Mouse (Mus musculus) intestine, embryonic 16.5 days (tissue): ENCODE measurements at regions not wholly inside any gene's neighbourhood (a gene's known extent, or its start where the extent isn't known, plus 50 kb on each side); places are given as distances from the start of the nearest gene placed in this dataset.

Experiments
- ATAC-seq: fragments of 200-750 bp; cut with Nextera tagmentation; 2 replicates; pipeline ENCODE4 v1.8.0; 2017; ENCODE audit warnings: moderate TSS enrichment, moderate library complexity
- H3K27ac ChIP-seq: fragments of 300-500 bp; sonication (generic); 2 replicates; pipeline ENCODE4 v1.5.1; 2014; ENCODE audit warnings: mild to moderate bottlenecking, low read length
- H3K27me3 ChIP-seq: fragments of 300-500 bp; sonication (generic); replicated peaks from 2 replicates; pipeline ENCODE4 v1.6.1; 2014; ENCODE audit warnings: low read length, control low read depth, mixed read lengths; ENCODE audit not compliant: control insufficient read depth, insufficient read depth
- H3K36me3 ChIP-seq: fragments of 300-500 bp; sonication (generic); 2 replicates; pipeline ENCODE4 v1.6.1; 2014; ENCODE audit warnings: low read length, control low read depth; ENCODE audit not compliant: control insufficient read depth, insufficient read depth
- H3K4me1 ChIP-seq: fragments of 300-500 bp; sonication (generic); 2 replicates; pipeline ENCODE4 v1.6.1; 2014; ENCODE audit warnings: low read length, control low read depth, mixed read lengths; ENCODE audit not compliant: control insufficient read depth, insufficient read depth
- H3K4me2 ChIP-seq: fragments of 300-500 bp; sonication (generic); 2 replicates; pipeline ENCODE4 v1.6.1; 2014; ENCODE audit warnings: low read depth, low read length, control low read depth
- H3K4me3 ChIP-seq: fragments of 300-500 bp; sonication (generic); 2 replicates; pipeline ENCODE4 v1.5.1; 2014; ENCODE audit warnings: mild to moderate bottlenecking, low read length
- H3K9ac ChIP-seq: fragments of 300-500 bp; sonication (generic); 2 replicates; pipeline ENCODE4 v1.6.1; 2014; ENCODE audit warnings: low read depth, low read length
- H3K9me3 ChIP-seq: fragments of 300-500 bp; sonication (generic); 2 replicates; pipeline ENCODE4 v1.6.1; 2016; ENCODE audit warnings: low read length, control low read depth; ENCODE audit not compliant: control insufficient read depth
- WGBS: fragments of 180-500 bp; shearing (Covaris S2); extraction: QIAGEN DNeasy Blood & Tissue Kit; methylation state at CpG from one replicate; pipeline ENCODE4 v1.1.7; 2014; 5-methylcytosine and 5-hydroxymethylcytosine counted together

DNA sequence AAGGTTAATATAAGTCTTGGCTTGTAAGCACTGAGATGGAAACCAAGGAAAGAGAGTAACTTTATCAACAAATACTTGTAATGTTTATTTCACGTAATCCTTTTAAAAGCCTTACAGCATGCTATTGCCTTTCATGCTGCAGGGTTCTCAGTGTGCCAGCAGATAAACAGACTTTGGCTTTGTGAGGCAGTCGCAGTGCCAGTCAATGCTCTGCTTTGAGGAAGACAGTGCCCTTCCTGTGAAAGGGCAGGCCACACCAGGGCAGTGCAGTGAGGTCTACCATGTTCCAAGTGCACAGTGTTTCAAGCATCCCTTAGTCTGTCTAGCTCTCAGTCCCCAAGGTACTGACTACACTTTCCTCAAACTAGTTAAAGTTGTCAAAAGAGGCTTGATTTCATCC, 360.6 kb downstream of the Serpinb8 start:
- no peaks in the 10 kb centered on the region for H3K9me3 ChIP-seq
- H3K27me3 ChIP-seq: no peaks in the 10 kb centered on the region
- no peak overlapping the region for H3K27ac ChIP-seq
- no peak overlapping the region for H3K4me2 ChIP-seq
- H3K4me3 ChIP-seq: no peak overlapping the region
- ATAC-seq: no peak
- H3K4me1 ChIP-seq: no peaks in the 10 kb centered on the region
- H3K9ac ChIP-seq: no peak overlapping the region
- WGBS: 43% methylated on average over 2 of the region's 2 CpGs
- H3K36me3 ChIP-seq: no peaks in the 10 kb centered on the region

DNA sequence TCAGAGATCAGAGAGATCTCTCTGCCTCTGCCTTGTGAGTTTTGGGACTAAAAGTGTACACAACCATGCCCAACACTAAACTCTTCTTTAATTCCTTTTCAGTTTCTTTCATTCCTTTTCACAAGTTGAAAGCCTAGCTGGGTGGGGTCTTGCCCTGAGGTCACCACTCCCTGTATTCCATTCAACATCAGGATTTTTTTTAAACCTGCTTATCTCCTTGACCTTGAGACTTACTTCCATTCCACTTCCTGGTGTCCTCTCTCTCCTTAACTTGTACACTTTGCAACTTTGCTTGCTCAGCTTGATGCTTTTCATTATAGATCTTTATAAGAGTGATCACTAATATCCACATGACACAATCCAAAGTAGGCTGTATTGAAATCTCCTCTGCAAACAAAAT, 371.2 kb downstream of the Serpinb8 start:
- Histone ChIP-seq H3K4me1 (no peaks in the 10 kb centered on the region), H3K4me3 (no peak overlapping the region), H3K36me3 (no peaks in the 10 kb centered on the region), H3K9me3 (no peaks in the 10 kb centered on the region), H3K27me3 (no peaks in the 10 kb centered on the region), H3K9ac (no peak overlapping the region), H3K27ac (no peak overlapping the region), H3K4me2 (no peak overlapping the region)
- ATAC-seq: no peak

DNA sequence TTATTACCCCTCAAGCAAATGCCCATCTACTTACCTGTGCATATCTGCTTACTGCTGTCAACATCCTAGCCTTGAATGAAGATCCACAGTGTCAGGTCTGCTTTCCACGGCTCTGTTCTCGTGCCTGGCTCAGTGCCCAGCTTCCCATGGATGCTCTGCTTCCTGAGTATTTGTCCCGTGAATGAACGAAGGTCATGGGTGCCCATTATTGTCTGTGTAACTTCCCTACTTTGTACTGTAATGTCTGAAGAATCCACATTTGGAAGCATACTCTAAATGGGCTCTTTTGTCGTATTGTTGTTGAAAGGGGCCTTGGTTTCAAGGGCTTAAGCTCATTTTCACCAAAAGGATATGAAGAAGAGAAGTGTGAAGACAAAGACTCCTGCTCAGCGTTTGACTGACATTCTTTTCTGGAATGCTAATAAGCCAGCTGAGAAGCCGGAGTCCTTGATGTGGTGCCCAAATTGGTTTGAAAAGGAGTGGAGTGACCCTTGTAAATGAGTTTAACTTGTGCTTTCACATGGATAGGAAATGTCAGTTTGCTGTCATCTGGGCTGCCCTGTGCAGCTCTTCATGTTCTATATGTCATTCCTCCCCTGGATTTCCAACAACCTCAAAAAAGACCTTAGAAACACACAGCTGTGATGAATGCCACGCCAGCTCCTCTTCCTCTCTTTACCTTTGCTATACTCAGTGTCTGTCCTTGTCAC, 386.0 kb downstream of the Serpinb8 start:
- no peak overlapping the region for H3K9ac ChIP-seq
- no peak overlapping the region for H3K4me3 ChIP-seq
- H3K36me3 ChIP-seq: no peaks in the 10 kb centered on the region
- ATAC-seq: no peak
- H3K27ac ChIP-seq: no peak overlapping the region
- no peaks in the 10 kb centered on the region for H3K4me1 ChIP-seq
- H3K9me3 ChIP-seq: no peaks in the 10 kb centered on the region
- H3K4me2 ChIP-seq: no peak overlapping the region
- 48% methylated on average over 8 of the region's 8 CpGs for WGBS
- no peaks in the 10 kb centered on the region for H3K27me3 ChIP-seq

DNA sequence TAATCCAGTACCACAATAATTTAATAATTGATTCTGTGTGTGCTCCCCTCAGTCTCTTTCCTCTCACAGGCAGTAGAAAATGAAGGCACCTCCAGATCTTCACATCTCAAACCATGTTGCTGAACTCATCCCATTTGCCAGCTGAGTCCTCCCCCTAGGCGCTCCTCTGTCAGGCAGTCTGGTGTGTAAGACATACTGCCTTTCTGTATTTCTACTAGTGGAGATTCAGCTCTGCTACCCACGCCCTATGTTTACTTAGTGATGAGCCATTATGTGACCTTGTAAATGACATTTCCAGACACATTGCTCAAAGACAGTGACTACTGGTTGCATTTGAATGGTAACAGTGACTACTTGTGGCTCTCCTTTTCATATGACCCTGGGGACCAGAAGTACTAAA, 387.9 kb downstream of the Serpinb8 start:
- no peak overlapping the region for H3K27ac ChIP-seq
- ATAC-seq: no peak
- no peaks in the 10 kb centered on the region for H3K9me3 ChIP-seq
- WGBS: 48% methylated on average over 2 of the region's 2 CpGs
- no peaks in the 10 kb centered on the region for H3K4me1 ChIP-seq
- no peak overlapping the region for H3K9ac ChIP-seq
- H3K36me3 ChIP-seq: no peaks in the 10 kb centered on the region
- H3K4me2 ChIP-seq: no peak overlapping the region
- no peak overlapping the region for H3K4me3 ChIP-seq
- no peaks in the 10 kb centered on the region for H3K27me3 ChIP-seq

DNA sequence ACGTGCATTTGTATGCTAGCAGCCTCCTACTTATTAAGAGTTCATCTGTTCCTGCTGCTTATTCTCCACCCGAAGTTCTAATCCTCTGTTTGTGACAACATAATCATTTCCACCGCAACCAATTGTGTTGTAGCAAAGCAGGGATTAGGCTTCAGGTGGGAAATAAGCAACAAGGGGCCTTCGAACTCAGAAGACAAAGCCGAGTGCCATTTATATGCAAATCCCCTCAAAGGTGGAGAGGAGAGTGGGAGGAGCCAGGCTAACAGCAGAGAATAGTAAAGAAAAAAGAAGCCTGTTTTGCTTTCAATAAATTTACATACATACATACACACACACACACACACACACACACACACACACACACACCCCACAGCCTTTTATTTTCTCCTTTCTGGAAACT, 388.6 kb downstream of the Serpinb8 start:
- WGBS: 42% methylated on average over 5 of the region's 5 CpGs
- Histone ChIP-seq H3K4me1 (no peaks in the 10 kb centered on the region), H3K9ac (no peak overlapping the region), H3K27ac (no peak overlapping the region), H3K27me3 (no peaks in the 10 kb centered on the region), H3K9me3 (no peaks in the 10 kb centered on the region), H3K36me3 (no peaks in the 10 kb centered on the region), H3K4me2 (no peak overlapping the region), H3K4me3 (no peak overlapping the region)
- ATAC-seq: no peak

DNA sequence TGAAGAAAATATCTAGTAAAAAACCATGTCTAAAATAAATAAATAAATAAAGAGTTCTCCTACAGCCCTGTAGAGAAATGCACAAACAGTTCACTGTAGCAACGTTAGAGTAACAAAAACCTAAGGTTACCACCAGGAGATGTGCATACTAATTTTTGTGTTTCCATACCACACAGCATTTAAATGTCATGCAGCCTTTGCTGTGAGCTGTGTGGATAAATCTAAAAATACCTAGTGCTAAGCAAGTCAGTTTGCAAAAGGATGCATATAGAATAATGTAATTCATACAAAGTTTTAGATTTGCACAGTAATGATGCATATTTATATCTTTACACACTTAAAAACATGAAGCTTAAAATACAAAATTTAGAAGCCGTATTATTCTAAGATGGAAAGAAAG, 395.8 kb downstream of the Serpinb8 start:
- no peak for ATAC-seq
- Histone ChIP-seq H3K27ac (no peak overlapping the region), H3K9me3 (no peaks in the 10 kb centered on the region)

DNA sequence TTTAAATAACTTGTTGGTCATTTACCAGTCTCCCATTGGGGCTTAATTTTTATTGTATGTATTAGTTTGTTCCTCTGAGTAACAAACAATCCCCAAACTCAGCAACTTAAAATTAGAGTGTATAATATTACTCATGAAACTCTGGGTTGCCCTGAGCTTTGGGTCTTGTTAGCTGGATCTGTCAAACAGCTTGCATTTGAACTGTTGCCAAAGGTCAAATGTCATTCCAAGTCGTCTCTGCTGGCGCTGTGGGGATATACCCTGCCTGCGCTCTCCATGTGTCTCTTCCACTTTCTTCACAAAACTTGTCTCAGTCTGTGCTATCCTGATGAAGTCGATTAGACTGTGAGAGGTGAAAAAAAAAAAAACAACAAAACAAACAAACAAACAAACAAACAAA, 398.3 kb downstream of the Serpinb8 start:
- ATAC-seq: no peak
- H3K4me1 ChIP-seq: no peaks in the 10 kb centered on the region
- H3K4me3 ChIP-seq: no peak overlapping the region
- H3K27ac ChIP-seq: no peak overlapping the region
- H3K36me3 ChIP-seq: no peaks in the 10 kb centered on the region
- H3K9ac ChIP-seq: no peak overlapping the region
- H3K27me3 ChIP-seq: no peaks in the 10 kb centered on the region
- 56% methylated on average over 4 of the region's 4 CpGs for WGBS
- no peaks in the 10 kb centered on the region for H3K9me3 ChIP-seq
- no peak overlapping the region for H3K4me2 ChIP-seq

More for the DNA sequence above, 395.8 kb downstream of the Serpinb8 start:
- H3K4me1 ChIP-seq: no peaks in the 10 kb centered on the region
- H3K4me2 ChIP-seq: no peak overlapping the region
- no peaks in the 10 kb centered on the region for H3K36me3 ChIP-seq
- no peak overlapping the region for H3K9ac ChIP-seq
- H3K27me3 ChIP-seq: no peaks in the 10 kb centered on the region
- 88% methylated on average over 2 of the region's 2 CpGs for WGBS
- no peak overlapping the region for H3K4me3 ChIP-seq

DNA sequence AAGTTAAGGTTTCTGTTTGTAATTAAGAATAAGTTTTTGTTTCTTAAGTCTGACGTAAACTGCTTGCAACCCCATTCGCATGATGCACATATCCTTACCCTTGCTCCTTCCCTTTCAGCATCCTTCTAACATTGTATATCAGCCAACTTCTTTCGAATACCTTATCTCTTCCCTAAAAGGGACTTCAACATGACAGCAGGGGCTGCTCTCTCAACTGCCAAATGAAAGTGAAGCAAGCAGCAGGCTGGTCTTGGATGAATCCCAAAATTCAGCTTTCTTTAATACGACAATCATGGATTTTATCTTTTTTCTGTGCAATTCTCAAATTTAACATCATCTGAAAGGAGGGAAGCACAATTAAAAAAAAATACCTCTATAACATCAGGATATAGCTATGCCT, 403.2 kb downstream of the Serpinb8 start:
- Histone ChIP-seq H3K9ac (no peak overlapping the region), H3K36me3 (no peaks in the 10 kb centered on the region), H3K4me2 (no peak overlapping the region), H3K27ac (no peak overlapping the region), H3K9me3 (no peaks in the 10 kb centered on the region), H3K4me1 (no peaks in the 10 kb centered on the region), H3K4me3 (no peak overlapping the region), H3K27me3 (no peaks in the 10 kb centered on the region)
- 91% methylated on average over 4 of the region's 4 CpGs for WGBS
- ATAC-seq: no peak

DNA sequence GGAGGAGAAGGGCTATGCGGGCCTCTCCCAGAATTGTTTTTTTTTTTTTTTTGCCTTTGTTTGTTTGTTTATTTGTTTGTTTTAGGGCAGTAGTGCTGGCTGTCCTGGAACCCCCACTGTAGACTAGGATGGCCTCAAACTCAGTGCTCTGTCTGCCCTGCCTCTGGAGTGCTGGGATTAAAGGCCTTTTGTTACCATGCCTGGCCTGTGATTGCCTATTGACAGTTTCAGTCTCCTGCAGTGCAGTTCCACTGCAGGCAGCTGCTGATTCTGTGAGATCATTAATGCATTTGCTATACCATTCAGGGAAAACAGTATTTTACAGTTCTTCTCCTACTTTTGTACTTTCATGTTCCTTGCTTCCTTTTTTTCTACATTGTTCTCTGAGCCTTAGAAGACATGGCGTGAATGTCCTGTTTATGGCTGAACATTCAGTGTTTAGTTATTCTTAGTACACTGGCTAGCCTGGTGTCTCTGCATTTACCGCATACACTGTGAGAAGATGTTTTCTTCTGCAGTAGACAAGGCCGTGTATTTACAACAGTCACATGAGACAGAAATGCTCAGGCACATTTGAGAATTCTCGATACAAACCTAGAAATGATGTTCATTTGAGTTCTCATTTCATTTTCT, 434.0 kb downstream of the Serpinb8 start:
- Histone ChIP-seq H3K36me3 (no peaks in the 10 kb centered on the region), H3K27ac (no peak overlapping the region), H3K9ac (no peak overlapping the region), H3K4me3 (no peak overlapping the region), H3K4me2 (no peak overlapping the region), H3K9me3 (no peaks in the 10 kb centered on the region), H3K27me3 (no peaks in the 10 kb centered on the region), H3K4me1 (no peaks in the 10 kb centered on the region)
- no peak for ATAC-seq
- WGBS: 73% methylated on average over 5 of the region's 5 CpGs

DNA sequence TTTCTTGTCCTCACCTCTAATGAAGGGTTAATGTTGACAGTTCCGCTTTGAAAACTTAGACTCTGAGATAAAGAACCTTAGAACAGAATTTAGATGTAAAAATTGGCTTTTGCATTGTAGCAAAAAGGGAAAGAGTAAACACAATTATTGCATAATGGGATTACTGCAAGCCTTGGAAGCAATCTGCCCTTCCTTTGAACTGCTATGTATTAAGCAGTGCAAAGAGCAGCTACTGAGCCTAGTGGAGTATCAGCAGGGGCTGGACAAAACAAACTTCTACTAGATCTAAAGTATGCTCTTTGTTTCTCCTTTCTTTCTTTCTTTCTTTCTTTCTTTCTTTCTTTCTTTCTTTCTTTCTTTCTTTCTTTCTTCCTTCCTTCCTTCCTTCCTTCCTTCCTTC, 434.9 kb downstream of the Serpinb8 start:
- H3K9ac ChIP-seq: no peak overlapping the region
- H3K36me3 ChIP-seq: no peaks in the 10 kb centered on the region
- WGBS: 61% methylated on average over 1 of the region's 1 CpGs
- H3K4me2 ChIP-seq: no peak overlapping the region
- H3K27me3 ChIP-seq: no peaks in the 10 kb centered on the region
- no peak overlapping the region for H3K4me3 ChIP-seq
- H3K9me3 ChIP-seq: no peaks in the 10 kb centered on the region
- H3K4me1 ChIP-seq: no peaks in the 10 kb centered on the region
- ATAC-seq: no peak
- H3K27ac ChIP-seq: no peak overlapping the region
